Mouse (Mus musculus) bone marrow macrophage, adult 2 months (primary cell): ENCODE measurements around the gene Vmn1r180.
"Not testable (repeated sequence)": the region's sequence is repeated elsewhere in the genome, so short reads cannot be mapped to it uniquely, and the experiment has no call there.

Experiments
- CTCF ChIP-seq: IDR thresholded peaks from 2 replicates; pipeline ENCODE4 v1.5.1; 2012; ENCODE audit warnings: low read depth, mild to moderate bottlenecking, low read length, moderate library complexity
- POLR2A ChIP-seq: IDR thresholded peaks from 2 replicates; pipeline ENCODE4 v1.6.1; 2012; ENCODE audit warnings: mild to moderate bottlenecking, low read depth, low read length, borderline replicate concordance

DNA sequence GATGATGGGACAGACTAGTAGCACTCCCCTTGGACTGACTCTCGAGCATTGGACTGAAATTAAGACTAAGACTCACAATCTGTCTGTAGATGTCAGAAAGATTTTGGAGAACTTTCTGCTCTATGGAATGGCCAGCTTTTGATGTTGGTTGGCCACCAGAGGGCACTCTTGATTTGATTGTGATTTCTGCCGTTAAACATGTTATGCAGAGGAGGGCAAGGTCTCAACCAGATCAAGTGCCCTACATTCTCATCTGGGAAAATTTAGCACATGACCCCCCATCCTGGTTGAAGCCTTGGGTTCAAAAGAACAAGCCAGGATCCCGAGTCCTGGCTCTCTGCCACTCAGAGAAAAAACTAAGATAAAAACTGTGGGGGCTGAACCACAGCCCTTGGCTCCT, 17.6 kb downstream of the Vmn1r180 start:
- not testable (repeated sequence) for TF ChIP-seq CTCF, POLR2A
